Mouse (Mus musculus) retina, postnatal 7 days (tissue): ENCODE data around the gene Gm28490.
"Not testable (repeated sequence)": the region's sequence is repeated elsewhere in the genome, so short reads cannot be mapped to it uniquely, and the experiment has no call there.

ENCODE experiments used
- DNase-seq: peaks from one replicate; pipeline ENCODE4 v3.0.0-alpha.2; 2012; ENCODE audit warnings: low read depth, low spot score

Gene Gm28490

GRCm38 (mm10) chrY:31634656-31635055, at the start of gene Gm28490:
Gene Gm28490 (minus strand): TSS chrY:31634756.
- not testable (repeated sequence) for DNase-seq
